Mouse (Mus musculus) kidney, postnatal 10 days (tissue): ENCODE measurements around the gene Slc17a9.
"Not testable (repeated sequence)": the region's sequence is repeated elsewhere in the genome, so short reads cannot be mapped to it uniquely, and the experiment has no call there.

Source experiments
- DNase-seq: peaks from one replicate; pipeline ENCODE4 v3.0.0; 2021; ENCODE audit warnings: mixed read lengths

The Slc17a9 gene

DNA sequence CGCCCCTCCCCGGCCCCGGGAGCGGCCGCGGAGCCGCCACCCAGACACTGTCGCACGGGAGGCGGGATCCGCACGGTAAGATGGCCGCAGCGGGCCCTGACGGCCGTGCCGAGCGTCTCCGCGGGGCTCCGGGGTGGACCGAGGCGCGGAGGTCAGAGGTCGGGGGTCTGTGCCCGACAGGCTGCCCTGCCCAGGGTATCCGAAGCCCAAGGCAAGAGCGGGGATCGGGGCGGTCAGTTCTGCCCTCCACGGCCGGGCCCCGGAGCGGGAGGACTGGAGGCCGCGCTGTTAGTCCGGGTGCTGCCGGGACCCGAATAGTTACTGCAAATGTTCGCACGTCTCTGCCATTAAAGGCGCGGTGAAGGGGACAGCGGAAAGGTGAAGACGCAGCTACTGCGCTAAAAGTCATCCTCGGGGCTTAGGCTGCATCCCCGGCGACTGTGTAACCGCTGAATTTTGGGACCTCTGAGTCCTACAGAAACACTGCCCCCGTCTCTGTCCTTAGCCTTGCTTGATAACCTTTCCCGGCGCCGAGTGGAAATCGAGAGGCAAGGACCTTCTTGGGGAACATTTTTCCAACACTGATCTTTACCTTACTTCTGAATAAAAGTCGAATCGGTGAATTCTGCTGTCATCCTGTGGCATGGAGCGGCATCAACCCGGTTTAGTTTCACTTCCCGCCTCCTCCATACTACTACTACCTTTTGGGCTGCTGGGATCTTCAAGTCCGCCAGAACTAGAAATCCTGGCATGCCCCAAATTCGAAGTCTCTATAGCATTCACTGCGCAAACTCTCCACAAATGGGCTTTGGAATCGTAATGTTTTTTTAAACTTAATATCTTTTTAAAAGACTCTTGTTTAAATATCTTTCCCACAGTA, 14.5 kb upstream of the Slc17a9 start:
- no peak for DNase-seq

- DNase-seq = no peak
Observed at GRCm38 (mm10) chr2:180711527-180711926, 13.5 kb upstream of the Slc17a9 start.

DNA sequence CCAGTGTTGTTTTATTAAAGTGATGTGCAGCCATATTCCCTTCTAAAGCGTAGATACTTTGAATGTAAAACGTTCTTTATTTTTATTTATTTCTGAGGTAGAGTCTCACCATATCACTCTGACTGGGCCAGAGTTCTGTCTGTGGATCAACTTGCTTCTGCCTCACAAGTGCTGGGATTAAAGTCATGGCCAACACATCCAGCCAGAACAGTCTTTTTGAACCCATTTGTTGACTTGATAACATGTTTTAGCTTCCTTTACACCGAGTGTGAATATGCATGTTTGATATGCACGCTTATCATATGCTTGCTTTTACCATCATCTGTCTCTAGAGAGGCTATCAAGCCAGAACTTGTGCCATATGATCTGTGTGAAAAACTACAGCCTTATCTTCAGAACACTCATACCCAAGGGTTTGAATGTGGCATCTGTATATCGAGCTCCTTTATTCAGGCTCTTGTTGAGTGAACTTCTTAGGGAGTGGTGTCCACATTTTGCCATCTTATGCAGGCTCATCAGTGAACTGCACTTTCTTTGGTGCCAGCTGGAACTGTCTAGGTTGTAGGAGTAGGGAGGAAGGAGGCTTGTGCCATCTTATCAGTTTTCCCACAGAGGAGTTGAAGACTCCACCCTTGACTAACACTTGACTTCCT, 12.9 kb upstream of the Slc17a9 start:
- no peak for DNase-seq

- not testable (repeated sequence) for DNase-seq
Observed at GRCm38 (mm10) chr2:180722748-180723147, 2.3 kb upstream of the Slc17a9 start.

DNA sequence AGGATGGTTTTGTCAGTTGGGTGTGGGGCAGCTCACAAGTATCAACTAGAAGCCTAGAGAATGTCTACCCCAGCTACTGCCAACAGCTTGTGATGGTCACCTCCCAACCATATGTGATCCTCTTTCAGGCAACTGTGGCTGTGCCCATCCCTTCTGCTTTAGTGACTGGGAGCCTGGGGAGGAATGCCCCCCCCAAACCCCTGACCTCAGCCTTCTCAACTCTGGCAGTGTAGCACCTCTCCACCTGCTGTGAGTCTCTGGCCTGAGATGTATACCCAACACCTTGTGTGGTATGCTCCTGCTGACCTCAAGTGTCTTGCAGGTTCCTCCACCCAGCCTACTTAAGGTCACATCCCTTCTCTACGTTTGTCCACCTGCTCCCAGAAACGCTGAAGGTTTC, 1.2 kb upstream of the Slc17a9 start:
- DNase-seq = no peak

GRCm38 (mm10) chr2:180725414-180725778, 333 bp downstream of the Slc17a9 start:
- no peak for DNase-seq

- DNase-seq = no peak
Observed at GRCm38 (mm10) chr2:180725856-180726629, 980 bp downstream of the Slc17a9 start.

GRCm38 (mm10) chr2:180726658-180727442, 1.8 kb downstream of the Slc17a9 start:
- no peak for DNase-seq

- DNase-seq = no peak
Observed at GRCm38 (mm10) chr2:180727613-180728021, 2.6 kb downstream of the Slc17a9 start.

- peak; percentile 44 for DNase-seq
Observed at GRCm38 (mm10) chr2:180731036-180731435, 6.0 kb downstream of the Slc17a9 start.

GRCm38 (mm10) chr2:180731984-180732383, 6.9 kb downstream of the Slc17a9 start:
- DNase-seq = no peak

DNA sequence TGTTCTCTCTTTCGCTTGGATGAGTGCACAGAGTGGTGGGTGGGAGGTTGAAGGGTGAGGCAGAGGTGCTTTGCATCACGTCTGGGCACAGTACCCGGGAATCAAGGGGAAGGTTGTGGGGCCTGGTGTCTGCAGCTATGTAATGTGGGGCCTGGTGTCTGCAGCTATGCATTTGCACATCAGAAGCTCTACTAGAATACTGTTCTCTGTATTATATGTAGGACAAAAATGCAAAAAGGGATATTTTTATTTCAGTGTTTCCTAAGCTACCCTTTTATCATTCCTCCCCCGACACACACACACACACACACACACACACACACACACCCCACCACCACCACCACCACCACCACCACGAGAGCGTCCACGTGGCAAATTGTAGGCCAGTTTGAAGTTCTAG, 10.2 kb downstream of the Slc17a9 start:
- no peak for DNase-seq

DNA sequence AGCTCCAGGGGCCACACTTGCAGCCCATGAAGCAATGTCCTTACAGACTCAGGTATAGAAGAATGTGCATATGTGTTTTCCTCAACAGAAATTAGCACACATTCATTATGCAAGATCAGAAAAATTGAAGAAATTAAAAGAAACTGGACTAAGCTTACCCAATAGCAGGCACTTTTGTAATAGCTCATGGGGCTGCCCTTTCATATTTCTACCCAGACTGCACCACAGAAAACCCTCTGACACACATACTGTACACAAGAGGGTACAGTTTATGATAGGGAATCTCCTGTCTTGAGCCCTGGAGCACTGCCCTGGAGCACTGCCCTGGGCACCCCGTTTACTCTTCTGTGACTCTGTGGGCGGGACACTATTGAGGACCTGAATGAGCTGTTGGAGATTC, 12.9 kb downstream of the Slc17a9 start:
- no peak for DNase-seq

GRCm38 (mm10) chr2:180740349-180740748, 15.3 kb downstream of the Slc17a9 start:
- DNase-seq = no peak

- DNase-seq = no peak
Observed at GRCm38 (mm10) chr2:180741421-180741820, 16.4 kb downstream of the Slc17a9 start.

DNA sequence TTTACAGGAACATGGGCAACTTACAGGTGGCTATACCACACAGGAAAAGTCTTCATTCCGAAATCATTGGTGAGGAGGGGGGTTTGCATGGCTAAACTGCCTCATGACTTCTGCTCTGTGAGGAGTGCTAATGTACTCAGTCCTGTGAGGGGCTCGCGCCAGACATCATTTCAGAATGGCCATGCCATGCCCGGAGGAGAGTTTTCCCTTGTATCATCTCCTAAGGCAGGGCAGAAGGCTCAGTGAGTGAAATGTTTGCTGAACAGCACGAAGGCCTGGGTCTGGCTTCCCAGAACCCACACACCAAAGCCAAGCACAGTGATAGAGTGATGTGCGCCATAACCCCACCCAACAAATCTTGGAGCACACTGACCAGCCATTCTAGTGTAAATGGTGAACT, 17.8 kb downstream of the Slc17a9 start:
- no peak for DNase-seq

DNA sequence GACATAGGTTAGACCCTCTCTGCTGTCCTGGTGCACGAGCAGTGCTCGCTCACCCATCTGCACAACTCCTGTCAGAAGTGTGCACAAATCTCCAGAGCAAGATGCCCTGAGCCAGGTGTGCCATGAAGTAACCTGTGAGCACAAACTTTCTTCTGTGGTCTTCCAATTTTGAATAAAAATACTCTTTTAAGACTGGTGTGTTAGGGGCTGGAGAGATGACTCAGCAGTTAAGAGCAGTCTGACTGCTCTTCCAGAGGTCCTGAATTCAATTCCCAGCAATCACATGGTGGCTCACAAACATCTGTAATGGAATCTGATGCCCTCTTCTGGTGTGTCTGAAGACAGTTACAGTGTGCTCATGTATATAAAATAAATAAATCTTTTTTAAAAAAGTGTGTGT, 18.3 kb downstream of the Slc17a9 start:
- DNase-seq = no peak

DNA sequence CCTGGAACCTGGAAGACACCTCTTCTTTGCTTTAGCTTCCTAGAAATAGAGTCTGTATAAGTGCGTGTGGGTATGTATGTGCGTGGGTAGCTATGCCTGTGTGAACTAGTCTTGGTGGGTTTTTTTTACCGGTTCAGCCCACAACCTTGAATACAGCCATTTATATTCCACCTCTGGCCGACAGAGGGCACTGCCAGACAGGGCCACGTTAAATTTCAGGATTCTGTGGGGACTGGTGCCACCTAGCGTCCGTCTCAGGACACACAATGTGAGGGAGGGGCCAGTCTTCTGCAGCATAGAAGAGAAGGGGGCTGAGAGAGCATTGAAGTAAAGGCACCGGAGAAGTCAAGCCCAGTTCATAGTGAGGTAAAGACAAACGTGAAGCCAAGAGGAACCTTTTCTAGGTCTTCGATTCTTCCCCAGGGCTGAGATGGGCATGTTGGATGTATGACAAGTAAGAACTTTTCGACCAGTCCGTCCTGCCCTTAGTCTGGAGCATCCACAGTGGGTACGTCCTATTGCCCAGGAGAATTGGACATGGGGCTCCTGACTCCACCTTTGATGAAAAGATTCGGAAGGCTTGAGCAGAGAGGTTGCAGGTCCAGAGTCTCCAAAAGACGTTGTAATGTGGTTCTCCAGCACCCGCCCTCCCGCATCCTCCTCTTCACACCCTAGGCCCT, 20.3 kb downstream of the Slc17a9 start:
- peak; percentile 92 for DNase-seq

DNA sequence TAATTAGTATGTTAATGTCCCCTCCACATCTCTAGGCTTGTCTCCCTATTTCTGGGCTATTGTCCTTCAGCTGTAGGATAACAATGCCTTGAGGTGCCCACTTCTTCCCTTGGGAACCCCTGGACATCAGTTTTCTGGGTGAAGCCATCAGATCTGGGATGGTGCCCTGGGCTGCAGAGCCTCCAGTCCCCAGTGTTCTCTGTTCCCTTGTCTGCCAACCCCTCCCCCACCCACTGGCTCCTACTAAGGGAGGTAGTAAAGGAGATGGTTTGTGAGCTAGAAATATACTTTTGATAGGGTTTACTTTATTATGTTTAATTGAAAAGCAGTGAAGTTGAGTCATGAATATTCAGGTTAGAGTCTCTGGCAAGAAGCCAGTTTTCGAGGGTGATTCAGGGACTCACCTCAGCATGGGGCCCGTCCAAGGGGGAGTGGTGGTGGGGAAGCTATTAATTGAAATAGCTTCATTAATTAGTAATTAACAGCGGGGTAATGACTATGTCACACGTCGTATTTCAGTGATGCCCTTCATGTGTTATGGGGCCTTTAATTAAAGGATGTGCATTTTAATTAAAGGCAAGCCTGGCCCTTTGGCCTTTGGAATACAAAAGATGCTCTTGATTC, 21.6 kb downstream of the Slc17a9 start:
- DNase-seq = peak; percentile 12

- no peak for DNase-seq
Observed at GRCm38 (mm10) chr2:180748904-180749303, 23.8 kb downstream of the Slc17a9 start.

DNA sequence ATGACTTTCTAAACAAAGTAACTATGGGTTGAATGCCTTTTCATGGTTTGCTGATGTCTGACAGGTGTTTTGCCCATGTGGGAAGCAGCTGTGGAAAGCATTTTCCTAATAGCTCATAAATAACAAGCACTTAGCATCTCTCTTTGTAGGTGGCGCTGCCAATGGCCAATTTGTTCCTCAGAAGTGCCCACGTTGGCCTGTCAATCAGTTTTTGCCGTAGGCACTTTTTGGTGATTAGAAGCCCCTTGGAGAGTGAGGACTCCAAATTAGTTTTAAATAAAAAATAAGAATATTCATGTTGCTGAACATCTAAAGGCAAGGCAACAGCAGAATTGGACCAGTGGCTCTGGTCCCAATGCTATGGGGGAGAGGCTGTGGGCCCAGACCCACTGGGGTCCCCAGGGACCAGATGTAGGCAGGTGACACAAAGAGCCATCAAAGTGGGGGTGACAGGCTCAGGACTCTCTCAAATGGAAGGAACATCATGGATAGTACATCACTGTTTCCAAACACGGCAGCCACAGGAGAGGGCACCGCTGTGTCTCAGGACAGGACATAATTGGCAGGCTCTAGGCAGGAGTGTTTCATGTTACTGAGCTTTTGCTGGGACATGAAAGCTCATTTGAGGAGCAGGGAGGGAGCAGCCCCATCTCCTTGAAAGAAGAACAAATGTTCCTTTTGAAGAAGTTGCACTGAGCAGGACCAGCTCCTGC, 30.1 kb downstream of the Slc17a9 start:
- DNase-seq = no peak
